Mouse (Mus musculus) NIH3T3 (cell line): Measurements from ENCODE around the gene Plekha8.
A peak's percentile ranks its signal among the peaks of the same experiment; 100 is the strongest.

Source experiments
- DNase-seq: peaks from one replicate; pipeline ENCODE4 v3.0.0-alpha.2; 2012; ENCODE audit warnings: low read depth

Plekha8 gene

DNA sequence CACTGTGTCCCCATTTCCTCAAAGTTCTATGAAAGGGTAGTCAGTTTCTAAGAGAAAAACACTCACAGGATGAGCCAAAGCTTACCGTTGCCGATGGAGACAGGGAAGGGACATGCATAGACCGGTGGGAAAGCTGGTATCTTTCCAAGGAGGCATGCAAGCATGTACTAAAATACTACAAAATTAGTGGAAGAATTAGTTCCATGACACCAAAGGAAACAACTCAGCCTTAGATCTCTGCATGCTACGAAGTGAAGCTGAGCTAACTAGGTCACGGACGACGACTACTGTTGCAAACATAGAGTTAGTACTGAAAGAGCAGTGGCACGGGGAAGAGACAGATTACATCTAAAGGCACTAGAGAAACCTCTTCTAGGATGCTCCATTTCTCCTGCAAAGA lies 8.0 kb upstream of the Plekha8 start:
- DNase-seq, result no peak

DNA sequence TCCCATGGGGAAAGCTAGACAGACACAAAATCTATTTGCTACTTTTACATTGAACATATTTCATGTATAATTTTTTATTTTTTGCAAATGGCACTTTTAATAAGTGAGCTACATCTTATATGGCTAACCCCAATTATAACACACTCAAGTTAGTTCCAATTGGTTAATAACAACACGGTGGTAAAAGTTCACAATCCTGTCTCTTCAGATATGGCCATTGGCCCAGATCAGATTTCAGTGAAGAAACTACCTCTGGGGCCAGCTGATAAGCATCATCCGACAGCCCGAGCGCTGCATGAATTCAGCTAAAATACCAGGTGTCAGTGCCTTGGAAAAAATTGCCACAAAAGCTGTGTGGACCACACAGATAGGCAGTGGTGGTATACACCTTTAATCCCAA lies 7.2 kb upstream of the Plekha8 start:
- DNase-seq, result no peak

DNA sequence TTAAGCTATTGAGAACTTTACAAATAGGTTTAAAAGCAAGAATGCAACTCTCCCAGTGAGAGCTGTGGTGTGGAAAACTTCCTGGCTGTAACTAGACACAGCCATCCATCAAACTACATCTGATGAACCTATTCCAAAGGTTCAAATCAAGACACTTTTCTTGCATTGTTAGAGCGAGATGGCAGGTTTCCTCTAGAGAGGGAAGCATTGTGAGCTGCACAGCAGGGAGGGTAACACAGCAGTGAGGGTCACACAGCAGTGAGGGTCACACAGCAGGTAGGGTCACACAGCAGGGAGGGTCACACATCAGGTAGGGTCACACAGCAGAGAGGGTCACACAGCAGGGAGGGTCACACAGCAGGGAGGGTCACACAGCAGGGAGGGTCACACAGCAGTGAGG lies 6.7 kb upstream of the Plekha8 start:
- no peak for DNase-seq

DNA sequence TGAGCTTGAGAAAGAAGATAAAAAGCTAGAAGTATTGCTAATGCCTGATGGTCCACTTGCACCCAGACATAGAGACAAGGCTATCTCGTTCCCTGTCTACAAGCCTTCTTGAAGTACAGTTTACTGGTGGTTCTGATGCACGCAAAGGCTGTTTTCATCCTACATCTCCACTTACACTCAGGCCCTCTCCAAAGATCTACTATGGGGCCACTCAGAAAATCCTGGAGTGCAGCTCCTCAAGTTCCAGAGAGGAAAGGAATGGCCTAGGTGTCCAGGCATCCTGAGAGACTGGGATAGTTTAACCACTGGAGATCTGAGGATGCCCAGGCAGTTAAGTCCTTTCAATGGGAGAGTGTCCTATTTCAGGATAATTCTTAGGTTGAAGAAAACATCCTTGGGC lies 4.2 kb upstream of the Plekha8 start:
- DNase-seq, result no peak

DNA sequence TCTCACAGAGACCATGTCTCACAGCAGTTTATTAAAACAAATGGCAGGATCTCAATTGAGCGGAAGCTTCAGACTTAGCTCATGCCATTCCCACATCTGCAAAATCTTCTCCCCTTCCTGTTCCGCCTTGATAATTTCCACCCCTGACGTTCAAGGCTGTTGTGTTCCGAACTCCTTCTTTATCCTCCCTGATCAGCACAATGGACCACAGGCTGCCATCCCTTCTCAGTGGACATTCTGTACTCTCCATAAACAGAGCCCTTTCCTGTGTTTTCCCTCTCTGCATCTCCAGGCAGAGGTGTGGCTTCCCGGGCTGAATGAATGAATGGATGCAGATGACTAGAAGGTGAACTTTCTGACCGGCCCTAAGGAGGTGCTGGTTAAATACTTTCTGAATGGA lies 3.1 kb upstream of the Plekha8 start:
- DNase-seq, result peak; percentile 16

DNA sequence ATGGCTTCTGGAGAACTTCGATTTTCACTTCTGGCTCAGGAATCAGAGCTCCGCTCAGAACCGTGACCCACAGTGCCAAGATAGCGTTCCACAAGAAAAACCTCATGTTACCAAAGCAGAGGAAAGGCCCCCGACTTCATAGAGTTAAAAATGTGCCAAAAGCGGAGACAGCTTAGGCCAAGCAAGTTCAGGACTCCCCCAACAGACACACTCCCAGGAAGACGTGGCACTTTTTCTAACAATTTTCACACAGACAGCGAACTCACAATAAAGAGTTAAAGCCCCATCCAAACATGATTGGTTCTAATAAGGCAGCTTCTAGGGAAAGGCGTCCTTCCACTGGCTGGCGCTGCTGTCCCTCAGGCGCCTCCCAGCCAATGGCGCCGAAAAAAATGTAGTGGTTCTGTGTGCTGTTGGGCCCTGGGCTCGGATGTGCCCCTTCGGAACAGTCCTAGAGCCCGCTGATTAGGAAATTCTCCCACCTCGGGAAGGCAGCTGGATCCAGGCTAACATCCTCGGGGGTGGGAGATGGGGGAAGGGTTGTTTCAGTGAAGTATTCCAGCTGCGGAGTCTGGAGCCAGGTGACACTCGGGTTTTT lies 1.9 kb upstream of the Plekha8 start:
- DNase-seq, result peak; percentile 98

DNA sequence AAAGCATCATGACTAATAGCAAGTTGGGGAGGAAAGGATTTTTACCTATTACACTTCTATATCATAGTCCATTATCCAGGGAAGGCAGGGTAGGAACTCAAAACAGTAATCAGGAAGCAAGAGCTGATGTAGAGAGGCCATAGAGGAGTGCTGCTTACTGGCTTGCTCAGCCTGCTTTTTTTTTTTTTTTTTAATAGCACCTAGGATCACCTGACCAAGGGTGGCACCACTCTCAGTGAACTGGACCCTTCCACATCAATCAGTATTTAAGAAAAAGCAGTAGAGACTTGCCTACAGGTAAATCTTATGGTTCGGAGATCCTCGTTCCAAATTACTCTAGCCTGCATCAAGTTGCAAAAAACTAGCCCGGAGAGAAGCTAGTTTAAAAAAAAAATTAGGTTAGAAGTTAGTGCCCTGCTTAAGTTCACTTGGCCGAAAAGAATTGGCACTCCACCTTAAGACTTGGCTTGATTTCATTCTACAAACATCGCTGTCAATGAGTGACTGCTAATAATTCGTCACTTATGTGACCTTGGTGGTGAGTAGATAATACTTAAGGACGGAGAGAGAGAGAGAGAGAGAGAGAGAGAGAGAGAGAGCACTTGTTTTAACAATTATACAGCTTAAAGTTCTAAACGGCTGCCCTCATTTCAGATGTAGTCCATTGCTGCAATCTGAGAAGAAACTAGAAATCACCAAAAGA lies 994 bp upstream of the Plekha8 start:
- no peak for DNase-seq

DNA sequence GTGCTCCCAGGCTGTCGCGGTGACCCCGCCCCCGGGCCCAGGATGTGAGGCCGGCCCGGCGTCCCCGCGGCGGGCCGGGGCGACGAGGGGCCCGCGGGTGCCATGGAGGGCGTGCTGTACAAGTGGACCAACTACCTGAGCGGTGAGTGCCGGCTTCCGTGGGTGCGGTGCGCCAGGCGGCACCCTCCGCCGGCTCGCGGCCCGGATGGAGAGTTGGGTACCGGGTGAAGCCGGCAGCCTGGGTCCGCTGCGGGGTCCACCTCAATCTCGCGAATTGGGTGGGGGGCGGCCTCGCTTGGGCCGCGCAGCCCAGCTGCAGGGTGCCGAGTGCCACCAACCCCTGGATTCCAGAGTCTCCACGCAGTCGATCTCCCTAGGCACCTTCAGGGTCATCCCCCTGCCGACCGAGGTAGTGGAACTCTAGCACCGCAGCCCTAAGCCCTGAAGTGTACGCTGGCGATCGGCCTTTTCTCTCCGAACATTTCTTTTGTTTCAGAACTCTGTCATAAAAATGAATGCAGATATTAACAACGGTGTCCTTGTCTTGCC lies 493 bp downstream of the Plekha8 start:
- peak; percentile 39 for DNase-seq

DNA sequence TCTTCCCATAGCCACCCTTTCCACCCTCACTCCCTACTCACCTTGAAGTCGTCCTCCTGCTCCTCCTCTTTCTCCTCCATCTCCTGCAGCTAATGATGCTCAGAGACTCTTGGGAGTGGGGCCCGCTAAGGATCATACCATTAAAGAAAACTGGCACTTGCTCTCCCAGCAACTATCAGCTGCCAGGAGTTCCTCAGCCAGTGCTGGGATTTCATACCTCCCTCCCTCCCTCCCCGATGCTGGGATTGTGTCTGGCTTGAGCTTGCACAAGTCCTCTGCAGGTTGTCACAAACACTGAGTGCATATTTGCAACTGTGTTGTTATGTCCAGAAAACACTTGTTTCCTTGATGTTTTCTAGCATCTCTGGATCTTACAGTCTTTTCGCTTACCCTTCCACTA lies 2.3 kb downstream of the Plekha8 start, which contains the start of gene Fkbp14:
TSS of gene Fkbp14 (minus strand) at position 101 of the 400 bp plus-strand sequence.
- no peak for DNase-seq

DNA sequence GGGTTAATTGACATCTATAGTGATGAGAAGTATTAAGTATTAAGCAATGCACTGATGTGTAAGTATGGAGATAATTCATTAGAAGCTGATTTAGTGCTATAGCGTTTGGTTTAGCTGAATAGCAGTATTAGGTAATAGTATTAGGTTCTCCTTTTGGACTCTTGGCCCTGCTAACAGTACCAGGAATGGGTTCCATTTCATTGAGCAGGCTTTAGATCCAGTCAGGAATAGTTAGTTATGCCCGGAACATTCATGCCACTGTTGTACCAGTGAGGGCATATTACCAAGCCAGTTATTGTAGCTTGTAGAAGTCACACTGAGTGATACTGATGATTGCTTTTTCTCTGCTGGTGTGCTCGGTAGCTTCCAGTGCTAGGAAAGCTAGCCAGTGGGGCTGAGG lies 2.8 kb downstream of the Plekha8 start:
- no peak for DNase-seq

DNA sequence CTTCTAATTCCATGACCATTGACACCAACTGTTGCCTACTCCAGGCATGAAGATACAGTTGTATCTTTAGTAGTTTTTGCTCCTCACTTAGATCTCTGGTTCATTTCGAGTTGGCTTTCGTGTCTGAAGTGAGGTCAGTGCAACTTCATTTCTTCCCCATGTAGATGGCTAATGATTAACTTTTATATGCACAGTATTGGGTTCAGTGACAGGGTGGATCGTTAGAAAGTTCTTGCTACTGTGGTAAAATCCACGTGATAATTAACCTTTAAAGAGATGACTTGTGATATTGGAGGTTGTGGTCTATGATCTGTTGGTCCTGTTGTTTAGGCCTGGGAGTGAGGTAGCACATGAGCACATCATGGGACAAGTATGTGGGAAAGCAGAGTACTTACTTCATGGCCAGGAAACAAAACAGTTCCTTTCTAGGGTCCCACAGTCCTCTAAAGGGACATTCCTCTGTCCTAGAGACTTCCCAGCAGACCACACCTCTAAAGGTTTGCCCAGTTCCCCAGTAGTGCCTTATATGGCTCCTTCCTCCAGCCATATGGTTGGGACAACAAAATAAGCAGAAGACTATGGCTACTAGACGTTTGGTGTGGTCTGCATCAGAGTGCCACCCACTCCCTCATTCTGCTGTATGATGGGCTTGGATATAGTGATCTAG lies 5.9 kb downstream of the Plekha8 start:
- DNase-seq, result no peak

DNA sequence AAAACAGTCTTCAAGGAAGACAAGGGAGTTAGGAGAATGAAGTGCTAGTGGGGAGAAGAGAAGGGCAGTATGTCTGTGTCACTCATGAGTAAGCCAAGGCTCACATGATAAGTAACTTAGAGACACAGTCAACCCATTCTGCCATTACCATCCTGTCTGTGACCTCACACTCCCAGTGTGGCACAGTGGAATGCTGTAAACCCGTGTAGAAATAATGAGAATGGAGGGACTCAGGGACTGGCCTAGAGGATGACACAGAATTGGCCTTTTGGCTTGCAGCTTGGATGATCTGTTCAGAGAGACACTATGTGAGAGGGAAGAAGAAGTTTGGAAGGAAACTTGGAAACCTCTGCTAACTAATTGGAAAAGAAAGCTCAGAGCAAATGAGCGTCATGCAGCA lies 8.0 kb downstream of the Plekha8 start:
- DNase-seq, result no peak

DNA sequence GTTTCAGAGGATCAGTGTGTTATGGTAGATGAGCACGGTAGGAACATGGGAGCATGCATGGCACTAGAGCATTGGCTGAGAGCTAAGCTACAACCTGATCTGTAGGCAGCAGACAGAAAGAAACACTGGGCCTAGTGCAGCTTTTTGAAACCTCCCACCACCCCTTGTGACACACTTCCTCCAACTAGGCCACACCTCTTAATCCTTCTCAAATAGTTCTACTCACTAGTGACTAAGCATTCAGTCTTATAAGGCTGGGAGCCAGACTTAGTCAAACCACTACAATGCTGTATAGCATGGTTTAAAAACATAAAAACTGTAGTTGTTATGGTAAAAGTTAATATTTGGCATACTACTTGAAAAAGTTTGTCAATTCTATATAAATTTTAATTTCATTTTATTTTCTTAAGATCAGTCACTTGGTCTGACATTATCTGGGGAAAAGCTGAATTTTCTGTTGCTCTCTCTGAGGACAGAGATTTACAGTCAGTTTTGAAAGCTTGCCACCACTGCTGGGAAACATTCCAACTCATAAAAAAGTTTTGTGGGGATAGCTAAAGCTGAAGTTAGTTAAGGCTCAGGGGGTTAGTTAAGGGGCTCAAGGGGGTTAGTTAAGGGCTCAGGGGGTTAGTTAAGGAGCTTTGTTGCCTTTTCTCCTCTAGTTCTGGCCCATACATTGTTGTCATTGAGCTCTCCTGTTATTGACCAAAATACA lies 9.2 kb downstream of the Plekha8 start:
- peak; percentile 57 for DNase-seq

DNA sequence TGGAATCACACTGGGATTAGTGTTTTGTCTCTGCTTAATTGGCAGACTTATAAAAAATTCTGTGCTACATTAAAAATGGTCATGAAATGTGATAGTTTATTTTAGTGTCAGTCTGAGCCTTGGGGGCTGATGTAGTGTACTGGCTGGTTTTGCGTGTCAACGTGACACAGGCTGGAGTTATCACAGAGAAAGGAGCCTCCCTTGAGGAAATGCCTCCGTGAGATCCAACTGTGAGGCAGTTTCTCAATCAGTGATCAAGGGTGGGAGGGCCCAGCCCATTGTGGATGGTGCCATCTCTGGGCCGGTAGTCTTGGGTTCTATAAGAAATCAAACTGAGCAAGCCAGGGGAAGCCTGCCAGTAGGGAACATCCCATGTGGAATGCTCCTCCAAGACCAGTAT lies 11.3 kb downstream of the Plekha8 start:
- DNase-seq, result no peak

DNA sequence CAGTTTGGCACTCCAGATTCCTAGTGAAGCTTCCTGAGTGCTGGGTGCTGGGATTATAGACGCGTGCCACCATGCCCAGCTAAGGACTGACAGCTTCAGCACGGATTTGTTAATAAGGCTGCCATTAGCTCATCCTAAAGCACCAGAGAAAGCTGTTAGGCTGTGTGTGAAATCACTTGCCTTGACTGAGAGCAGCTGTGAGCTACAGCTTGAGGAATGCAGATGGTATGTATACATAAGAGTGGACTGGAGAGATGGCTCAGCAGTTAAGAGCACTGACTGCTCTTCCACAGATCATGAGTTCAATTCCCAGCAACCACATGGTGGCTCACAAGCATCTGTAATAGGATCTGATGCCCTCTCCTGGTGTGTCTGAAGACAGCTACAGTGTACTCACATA lies 22.5 kb downstream of the Plekha8 start:
- DNase-seq, result peak; percentile 58

DNA sequence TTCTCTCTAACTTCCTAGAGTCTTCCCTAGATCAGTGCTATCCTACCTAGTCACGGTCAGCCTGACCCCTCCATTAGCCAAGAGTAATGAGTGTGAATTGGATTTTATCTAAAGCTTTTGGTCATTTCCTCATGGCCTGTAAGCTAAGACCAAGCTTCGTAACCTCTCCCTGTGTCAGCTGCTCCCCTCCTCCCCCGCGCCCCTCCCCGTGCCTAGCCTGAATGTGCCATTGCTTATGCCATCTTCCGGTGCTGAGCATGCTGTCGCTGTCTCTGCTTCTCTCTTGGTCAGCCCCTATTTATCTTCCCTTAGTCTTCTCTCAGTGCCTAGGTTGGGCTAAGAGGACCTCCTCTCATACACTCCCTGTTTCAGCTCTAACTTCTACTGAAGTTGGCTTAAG lies 24.6 kb downstream of the Plekha8 start:
- DNase-seq, result no peak

DNA sequence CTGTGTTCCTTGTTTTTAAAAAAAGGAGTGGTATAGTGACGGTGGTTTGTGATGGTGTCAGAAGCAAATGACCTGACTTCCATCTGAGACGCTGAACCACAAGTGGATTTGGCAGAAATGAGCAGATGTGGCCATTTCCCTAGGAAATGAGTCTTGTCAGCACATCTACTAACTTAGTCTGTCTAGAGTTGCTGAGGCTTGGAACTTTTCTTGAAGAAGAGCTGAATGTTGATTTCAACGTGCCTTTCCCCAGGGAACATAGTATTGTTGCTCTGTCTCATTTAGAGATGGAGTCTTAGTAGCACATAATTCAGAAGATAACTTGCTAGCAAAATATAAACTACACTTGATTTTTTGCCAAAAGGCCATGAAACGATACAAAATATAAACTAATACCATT lies 25.4 kb downstream of the Plekha8 start:
- DNase-seq, result no peak

DNA sequence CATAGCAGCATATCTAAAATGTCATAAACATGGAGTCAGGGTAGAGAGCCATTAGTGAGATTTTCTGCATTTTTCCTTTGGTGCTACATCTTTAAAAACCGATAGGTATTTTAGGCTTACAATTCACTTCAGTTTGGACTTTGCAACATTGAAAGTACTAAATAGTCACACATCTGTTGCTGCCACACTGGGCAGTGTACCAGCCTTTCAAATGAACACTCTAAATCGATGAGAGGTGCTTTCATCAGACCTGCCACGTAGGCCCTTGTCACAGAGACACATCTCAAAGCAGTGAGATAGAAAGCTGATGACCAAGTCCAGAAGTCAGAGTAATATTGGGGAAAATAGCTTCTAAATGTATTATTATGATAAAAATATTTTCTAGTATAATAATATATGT lies 33.5 kb downstream of the Plekha8 start:
- DNase-seq, result no peak

DNA sequence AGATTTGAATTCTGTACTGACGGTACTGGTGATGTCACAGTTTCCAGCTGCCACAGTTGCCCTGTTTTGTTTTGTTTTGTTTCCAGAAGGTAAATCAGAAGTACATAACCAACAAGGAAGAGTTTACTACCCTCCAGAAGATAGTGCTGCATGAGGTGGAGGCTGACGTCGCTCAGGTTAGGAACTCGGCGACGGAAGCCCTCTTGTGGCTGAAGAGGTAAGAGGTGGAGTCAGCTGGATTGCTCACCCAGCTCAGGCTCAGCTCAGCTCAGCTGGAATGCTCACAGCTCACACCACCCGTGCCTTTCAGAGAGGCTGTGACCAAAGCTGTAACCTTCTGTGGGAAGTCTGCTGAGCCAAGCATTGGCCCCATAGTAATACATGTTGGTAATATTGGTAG lies 34.8 kb downstream of the Plekha8 start:
- DNase-seq, result peak; percentile 31

DNA sequence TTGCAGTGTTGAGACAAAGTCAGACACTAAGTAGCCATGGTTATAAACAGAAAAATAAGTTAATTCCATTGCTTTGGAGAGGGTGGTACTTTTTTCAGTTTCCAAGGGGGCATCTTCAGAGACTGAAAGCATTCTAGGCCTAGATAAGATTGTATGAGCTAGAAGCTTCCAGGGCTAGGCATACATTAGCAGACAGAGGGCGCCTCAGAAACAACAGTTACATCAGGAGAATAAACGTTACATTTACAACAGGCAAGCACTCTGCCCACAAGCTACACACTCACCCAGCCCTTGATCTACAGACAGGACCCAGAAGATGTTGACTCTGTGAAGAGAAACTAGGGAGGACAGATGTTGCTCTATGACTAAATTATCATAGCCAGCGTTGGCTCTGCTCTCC lies 36.6 kb downstream of the Plekha8 start:
- DNase-seq, result peak; percentile 69

DNA sequence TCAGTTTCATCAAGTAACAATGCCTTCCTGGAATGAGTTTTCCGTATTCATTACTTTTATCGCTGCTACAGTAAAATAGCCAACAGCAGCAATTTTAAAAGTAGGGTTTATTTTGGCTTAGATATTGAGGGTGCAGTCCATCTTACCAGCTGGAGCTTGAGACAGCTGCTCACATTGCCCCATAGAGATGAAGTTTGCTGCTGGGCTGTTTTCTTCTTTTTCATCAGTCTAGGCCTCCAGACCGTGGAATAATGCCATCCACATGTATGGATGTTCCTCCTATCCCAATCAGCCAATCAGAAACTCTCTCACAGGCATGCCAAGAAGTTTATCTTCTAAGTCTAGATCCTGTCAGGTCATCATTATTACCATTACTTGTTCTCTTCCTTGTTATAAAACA lies 45.0 kb downstream of the Plekha8 start:
- no peak for DNase-seq

DNA sequence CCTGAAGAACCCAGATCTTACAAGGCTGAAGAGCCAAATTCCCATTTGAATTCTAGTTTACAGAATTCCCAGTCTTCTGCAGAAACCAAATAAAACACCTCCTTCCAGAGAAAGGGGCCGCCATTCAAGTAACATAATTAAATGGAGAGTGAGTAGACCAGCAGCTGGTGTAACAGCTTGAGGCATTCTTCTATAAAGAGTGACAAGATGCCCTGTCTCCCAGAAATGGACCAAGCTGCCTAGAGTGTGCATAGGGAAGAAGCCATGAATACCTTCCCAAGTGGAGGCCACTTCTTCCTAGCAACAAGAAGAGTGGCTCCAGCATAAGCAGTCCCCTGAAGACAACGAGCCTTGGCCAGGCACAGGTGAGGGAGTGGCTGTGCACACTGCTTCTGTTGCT lies 47.0 kb downstream of the Plekha8 start:
- DNase-seq, result no peak

DNA sequence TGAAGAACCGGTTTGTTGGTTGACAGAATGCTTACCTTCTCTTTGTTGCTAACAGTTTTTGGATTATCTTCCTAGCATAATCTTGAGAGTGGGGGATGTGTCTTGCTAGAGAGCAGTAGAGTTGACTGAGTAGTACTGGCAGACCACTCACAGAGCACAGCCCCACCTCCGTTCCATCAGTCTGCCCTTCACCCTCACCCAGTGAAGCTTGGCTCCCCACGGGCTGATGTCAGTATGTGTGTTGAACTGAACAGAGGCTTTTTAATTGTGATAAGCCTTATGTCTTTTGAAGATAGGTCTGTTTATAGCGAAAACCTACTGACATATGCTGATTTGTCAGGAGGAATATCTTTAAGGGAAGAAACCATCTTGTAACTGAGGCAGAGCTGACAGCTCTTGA lies 48.3 kb downstream of the Plekha8 start:
- DNase-seq, result no peak
